Mouse (Mus musculus) MEL (cell line): ENCODE measurements around the gene Tbc1d24. TPM values are rescaled to one million over a fixed set of nuclear protein-coding genes. Genes with fewer than 3 reads are reported as not detected.

ENCODE experiments used
- DNase-seq: peaks from one replicate; pipeline ENCODE4 v3.0.0; 2011; ENCODE audit warnings: low read depth, low spot score
- H3K27ac ChIP-seq: 2 replicates; pipeline ENCODE4 v1.5.1; 2012; ENCODE audit warnings: low read depth, mild to moderate bottlenecking, control low read depth, low read length, moderate library complexity; ENCODE audit not compliant: control insufficient read depth
- H3K27me3 ChIP-seq, 2 experiments: fragments of 150-350 bp in 1 of 2; sonication (generic) in 1 of 2; 2 replicates each; pipeline ENCODE4 v1.6.1; 2012; ENCODE audit warnings: low read length in 2 of 2, mild to moderate bottlenecking in 2 of 2, improper control_type of control experiment in 1 of 2, moderate library complexity in 1 of 2; ENCODE audit not compliant: insufficient read depth in 2 of 2, control insufficient read depth in 1 of 2
- H3K36me3 ChIP-seq, 2 experiments: 2 replicates each; pipeline ENCODE4 v1.6.1; 2012 to 2014; ENCODE audit warnings: low read length in 2 of 2, improper control_type of control experiment in 1 of 2, inconsistent platforms in 1 of 2, mild to moderate bottlenecking in 1 of 2; ENCODE audit not compliant: insufficient read depth in 2 of 2, control insufficient read depth in 1 of 2
- H3K4me1 ChIP-seq, 2 experiments: fragments of 150-350 bp in 1 of 2; sonication (generic) in 1 of 2; 2 replicates each; pipeline ENCODE4 v1.6.1; 2012; ENCODE audit warnings: low read length in 2 of 2, improper control_type of control experiment in 1 of 2, mild to moderate bottlenecking in 1 of 2; ENCODE audit not compliant: insufficient read depth in 2 of 2, control insufficient read depth in 1 of 2
- H3K4me3 ChIP-seq, 2 experiments: fragments of 150-350 bp in 1 of 2; sonication (generic) in 1 of 2; 2 replicates each; pipeline ENCODE4 v1.5.1; 2012; ENCODE audit warnings: low read depth in 2 of 2, low read length in 2 of 2, mild to moderate bottlenecking in 2 of 2, moderate library complexity in 2 of 2, control low read depth in 1 of 2, improper control_type of control experiment in 1 of 2; ENCODE audit not compliant: control insufficient read depth in 1 of 2, insufficient read depth in 1 of 2
- H3K79me2 ChIP-seq: 2 replicates; pipeline ENCODE4 v1.6.1; 2012; ENCODE audit warnings: mild to moderate bottlenecking, low read length, moderate library complexity; ENCODE audit not compliant: control insufficient read depth, poor library complexity, insufficient read depth
- H3K9ac ChIP-seq: 2 replicates; pipeline ENCODE4 v1.6.1; 2012; ENCODE audit warnings: low read depth, mild to moderate bottlenecking, control low read depth, low read length, moderate library complexity; ENCODE audit not compliant: control insufficient read depth, poor library complexity, severe bottlenecking
- H3K9me3 ChIP-seq: fragments of 150-350 bp; sonication (generic); replicated peaks from 2 replicates; pipeline ENCODE4 v1.6.1; 2012; ENCODE audit warnings: mild to moderate bottlenecking, low read length, improper control_type of control experiment, moderate library complexity; ENCODE audit not compliant: insufficient read depth
- CHD2 ChIP-seq: IDR thresholded peaks from 2 replicates; pipeline ENCODE4 v1.6.1; 2011; ENCODE audit warnings: low read length, improper control_type of control experiment
- E2F4 ChIP-seq: IDR thresholded peaks from 2 replicates; pipeline ENCODE4 v1.6.1; 2011; ENCODE audit warnings: low read depth, low read length, improper control_type of control experiment, borderline replicate concordance
- ELF1 ChIP-seq: IDR thresholded peaks from 2 replicates; pipeline ENCODE4 v1.6.1; 2014; ENCODE audit warnings: low read depth, mild to moderate bottlenecking, inconsistent platforms, low read length, improper control_type of control experiment, moderate library complexity
- EP300 ChIP-seq, 2 experiments: IDR thresholded peaks; 2 replicates each; pipeline ENCODE4 v1.6.1; 2011; ENCODE audit warnings: improper control_type of control experiment in 2 of 2, low read length in 2 of 2, low read depth in 1 of 2, mild to moderate bottlenecking in 1 of 2
- ETS1 ChIP-seq: IDR thresholded peaks from 2 replicates; pipeline ENCODE4 v1.6.1; 2012; ENCODE audit warnings: low read depth, mild to moderate bottlenecking, inconsistent platforms, low read length, improper control_type of control experiment, moderate library complexity
- GABPA ChIP-seq: IDR thresholded peaks from 2 replicates; pipeline ENCODE4 v1.6.1; 2012; ENCODE audit warnings: low read depth, mild to moderate bottlenecking, inconsistent platforms, low read length, improper control_type of control experiment, moderate library complexity
- HCFC1 ChIP-seq: IDR thresholded peaks from 2 replicates; pipeline ENCODE4 v1.6.1; 2012; ENCODE audit warnings: low read depth, mild to moderate bottlenecking, inconsistent platforms, low read length, improper control_type of control experiment, moderate library complexity
- JUND ChIP-seq: IDR thresholded peaks from 2 replicates; pipeline ENCODE4 v1.6.1; 2011; ENCODE audit warnings: low read depth, mild to moderate bottlenecking, improper control_type of control experiment, low read length
- KAT2A ChIP-seq: conservative IDR thresholded peaks from 2 replicates; pipeline ENCODE4 v1.6.1; 2012; ENCODE audit warnings: low read depth, low read length, improper control_type of control experiment, inconsistent platforms
- MAX ChIP-seq: IDR thresholded peaks from 2 replicates; pipeline ENCODE4 v1.6.1; 2011; ENCODE audit warnings: low read length, improper control_type of control experiment
- MAZ ChIP-seq: IDR thresholded peaks from 2 replicates; pipeline ENCODE4 v1.6.1; 2012; ENCODE audit warnings: low read depth, mild to moderate bottlenecking, inconsistent platforms, low read length, improper control_type of control experiment
- MEF2A ChIP-seq: IDR thresholded peaks from 2 replicates; pipeline ENCODE4 v1.6.1; 2014; ENCODE audit warnings: low read depth, mild to moderate bottlenecking, inconsistent platforms, low read length, improper control_type of control experiment; ENCODE audit not compliant: poor library complexity, insufficient replicate concordance, severe bottlenecking; ENCODE audit errors: extremely low read depth
- MXI1 ChIP-seq: IDR thresholded peaks from 2 replicates; pipeline ENCODE4 v1.6.1; 2011; ENCODE audit warnings: mild to moderate bottlenecking, low read depth, low read length, improper control_type of control experiment
- MYB ChIP-seq: IDR thresholded peaks from 2 replicates; pipeline ENCODE4 v1.6.1; 2011; ENCODE audit warnings: mild to moderate bottlenecking, low read depth, low read length, improper control_type of control experiment
- MYC ChIP-seq: IDR thresholded peaks from 2 replicates; pipeline ENCODE4 v1.6.1; 2011; ENCODE audit warnings: low read depth, mild to moderate bottlenecking, low read length, improper control_type of control experiment, moderate library complexity
- NRF1 ChIP-seq: IDR thresholded peaks from 2 replicates; pipeline ENCODE4 v1.6.1; 2014; ENCODE audit warnings: low read depth, mild to moderate bottlenecking, inconsistent platforms, low read length, improper control_type of control experiment, moderate library complexity; ENCODE audit not compliant: poor library complexity, insufficient read depth, severe bottlenecking
- POLR2A ChIP-seq, 2 experiments: IDR thresholded peaks; 2 replicates each; pipeline ENCODE4 v1.6.1; 2011 to 2012; ENCODE audit warnings: low read length in 2 of 2, mild to moderate bottlenecking in 2 of 2, control low read depth in 1 of 2, improper control_type of control experiment in 1 of 2, low read depth in 1 of 2, moderate library complexity in 1 of 2; ENCODE audit not compliant: control insufficient read depth in 1 of 2, insufficient read depth in 1 of 2, poor library complexity in 1 of 2
- POLR2AphosphoS2 ChIP-seq: IDR thresholded peaks from 2 replicates; pipeline ENCODE4 v1.6.1; 2011; ENCODE audit warnings: low read length, improper control_type of control experiment
- POLR2AphosphoS5 ChIP-seq: IDR thresholded peaks from 2 replicates; pipeline ENCODE4 v1.6.1; 2012; ENCODE audit warnings: low read depth, borderline replicate concordance, mild to moderate bottlenecking, inconsistent platforms, low read length, moderate library complexity, mixed read lengths
- SIN3A ChIP-seq: IDR thresholded peaks from 2 replicates; pipeline ENCODE4 v1.6.1; 2012; ENCODE audit warnings: low read length, improper control_type of control experiment, inconsistent platforms
- SMC3 ChIP-seq: IDR thresholded peaks from 2 replicates; pipeline ENCODE4 v1.6.1; 2011; ENCODE audit warnings: low read depth, low read length, improper control_type of control experiment
- TCF12 ChIP-seq: IDR thresholded peaks from 2 replicates; pipeline ENCODE4 v1.6.1; 2014; ENCODE audit warnings: low read depth, mild to moderate bottlenecking, inconsistent platforms, low read length, improper control_type of control experiment, moderate library complexity
- USF1 ChIP-seq: IDR thresholded peaks from 2 replicates; pipeline ENCODE4 v1.6.1; 2014; ENCODE audit warnings: low read depth, mild to moderate bottlenecking, inconsistent platforms, low read length, improper control_type of control experiment, moderate library complexity
- ZC3H11A ChIP-seq: IDR thresholded peaks from 2 replicates; pipeline ENCODE4 v1.6.1; 2012; ENCODE audit warnings: low read depth, mild to moderate bottlenecking, inconsistent platforms, low read length, improper control_type of control experiment
- ZKSCAN1 ChIP-seq: IDR thresholded peaks from 2 replicates; pipeline ENCODE4 v1.6.1; 2012; ENCODE audit warnings: low read depth, mild to moderate bottlenecking, inconsistent platforms, low read length, improper control_type of control experiment, moderate library complexity
- polyA plus RNA-seq, 2 experiments: library from polyadenylated mRNA; stranded (reverse) in 1 of 2; unstranded in 1 of 2; fragments of >175 nt in 1 of 2; fragments of >200 nt in 1 of 2; gene quantifications; 2 replicates each; pipeline versions ENCODE4 v1.2.1 to v1.2.4; 2012; ENCODE audit warnings: low replicate concordance in 2 of 2, low read depth in 1 of 2; ENCODE audit not compliant: insufficient read length in 2 of 2, insufficient read depth in 1 of 2, missing spikeins in 1 of 2
- total RNA-seq: library from RNA; depleted of rRNA; stranded (reverse); fragments of 300-350 nt; gene quantifications from 2 replicates; pipeline ENCODE4 v1.2.3, GENCODE M21; 2012

Gene Tbc1d24
- total and polyA plus RNA-seq, 3 experiments: 24.3 to 34.2 (median 27.3) TPM

DNA sequence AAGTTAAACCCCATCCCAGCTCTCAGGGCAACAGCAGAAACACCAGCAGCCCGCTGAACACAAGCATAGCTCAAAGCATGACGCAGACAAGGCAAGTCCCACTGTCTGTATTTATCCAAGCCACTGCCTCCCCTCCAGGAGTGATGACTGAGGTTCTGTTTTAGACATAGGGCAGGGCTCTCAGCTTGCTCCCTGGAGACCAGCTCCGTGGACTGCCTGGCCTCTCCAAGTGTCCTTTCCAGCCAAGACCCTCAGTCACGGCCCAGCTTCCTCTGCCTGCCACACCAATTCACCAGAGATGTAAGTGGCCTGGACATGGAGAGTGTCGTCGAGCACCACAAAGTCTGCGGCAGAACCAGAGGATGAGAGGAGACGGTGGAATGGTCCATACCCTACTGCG, 49.6 kb downstream of the Tbc1d24 start:
- H3K9ac ChIP-seq: no peak overlapping the region
- no peak for TF ChIP-seq USF1
- TF ChIP-seq CHD2: no peak
- no peak for TF ChIP-seq ETS1
- no peak for TF ChIP-seq MAX
- TF ChIP-seq NRF1: no peak
- no peak for TF ChIP-seq KAT2A
- TF ChIP-seq E2F4: no peak
- TF ChIP-seq POLR2A (IDR thresholded peaks at IDR 0.05; ENCODE audit: control insufficient read depth in 1 of 2, insufficient read depth in 1 of 2, low read depth in 1 of 2, low read length in 2 of 2, poor library complexity in 1 of 2): no peak
- TF ChIP-seq MYB: no peak
- TF ChIP-seq ZC3H11A: no peak
- TF ChIP-seq MYC: no peak
- no peak for TF ChIP-seq ZKSCAN1
- no peak for TF ChIP-seq HCFC1
- no peak for TF ChIP-seq EP300 (IDR thresholded peaks at IDR 0.05; ENCODE audit: low read depth in 1 of 2, low read length in 2 of 2)
- TF ChIP-seq POLR2AphosphoS2: no peak
- TF ChIP-seq POLR2AphosphoS5: no peak
- TF ChIP-seq ELF1: no peak
- no peak for TF ChIP-seq MXI1
- TF ChIP-seq SIN3A: no peak
- TF ChIP-seq MEF2A: no peak
- no peaks in the 10 kb centered on the region for H3K27me3 ChIP-seq
- H3K4me3 ChIP-seq: no peak overlapping the region
- H3K36me3 ChIP-seq: peaks cover 0 to 7% of the 10 kb centered on the region in 2 experiments; a peak in 2 of 4 replicates
- peaks cover 0 to 7% of the 10 kb centered on the region in 2 experiments; a peak in 1 of 4 replicates for H3K4me1 ChIP-seq
- no peaks in the 10 kb centered on the region for H3K79me2 ChIP-seq
- DNase-seq: no peak
- H3K9me3 ChIP-seq: no peaks in the 10 kb centered on the region
- no peak overlapping the region for H3K27ac ChIP-seq

DNA sequence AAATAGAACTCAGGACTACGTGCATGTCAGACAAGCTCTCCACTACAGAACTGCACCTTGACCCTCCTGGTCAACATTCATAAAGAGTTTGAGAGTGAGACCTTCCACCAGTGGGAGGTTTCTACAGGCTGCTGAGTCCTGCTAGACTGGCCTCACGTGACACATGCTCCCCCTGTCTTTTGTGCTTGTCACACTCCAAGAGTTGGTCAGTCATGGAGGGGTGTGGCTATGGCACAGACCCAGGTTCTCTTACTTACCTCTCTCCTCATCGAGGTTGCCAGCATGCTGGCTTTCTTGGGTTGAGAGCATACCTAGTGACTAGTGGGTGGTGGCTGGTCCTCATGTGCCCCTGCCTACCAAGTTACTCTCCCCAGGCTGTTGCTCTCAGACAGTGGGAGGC, 50.9 kb downstream of the Tbc1d24 start:
- peaks cover 0 to 7% of the 10 kb centered on the region in 2 experiments; a peak in 2 of 4 replicates for H3K36me3 ChIP-seq
- no peak for TF ChIP-seq CHD2
- TF ChIP-seq ETS1: no peak
- TF ChIP-seq GABPA: no peak
- TF ChIP-seq KAT2A: no peak
- no peak for TF ChIP-seq NRF1
- TF ChIP-seq SMC3: no peak
- no peak for TF ChIP-seq MEF2A
- no peak for TF ChIP-seq TCF12
- TF ChIP-seq MAZ: no peak
- TF ChIP-seq JUND: no peak
- no peak for TF ChIP-seq E2F4
- TF ChIP-seq, all 39 proteins: peak for 0

More for the DNA sequence above, 50.9 kb downstream of the Tbc1d24 start:
- no peaks in the 10 kb centered on the region for H3K9me3 ChIP-seq
- no peak overlapping the region for H3K4me3 ChIP-seq
- peaks cover 0 to 7% of the 10 kb centered on the region in 2 experiments; a peak in 1 of 4 replicates for H3K4me1 ChIP-seq
- H3K27me3 ChIP-seq: no peaks in the 10 kb centered on the region
- H3K79me2 ChIP-seq: no peaks in the 10 kb centered on the region
- DNase-seq: no peak
- H3K9ac ChIP-seq: no peak overlapping the region
- H3K27ac ChIP-seq: no peak overlapping the region
